Mouse (Mus musculus): ENCODE measurements around the gene Itfg2. TPM values are rescaled to one million over a fixed set of nuclear protein-coding genes. Genes with fewer than 3 reads are reported as not detected.

Itfg2 gene
- polyA plus RNA-seq, 1 experiment from 2014 or later, result 41.5 TPM

DNA sequence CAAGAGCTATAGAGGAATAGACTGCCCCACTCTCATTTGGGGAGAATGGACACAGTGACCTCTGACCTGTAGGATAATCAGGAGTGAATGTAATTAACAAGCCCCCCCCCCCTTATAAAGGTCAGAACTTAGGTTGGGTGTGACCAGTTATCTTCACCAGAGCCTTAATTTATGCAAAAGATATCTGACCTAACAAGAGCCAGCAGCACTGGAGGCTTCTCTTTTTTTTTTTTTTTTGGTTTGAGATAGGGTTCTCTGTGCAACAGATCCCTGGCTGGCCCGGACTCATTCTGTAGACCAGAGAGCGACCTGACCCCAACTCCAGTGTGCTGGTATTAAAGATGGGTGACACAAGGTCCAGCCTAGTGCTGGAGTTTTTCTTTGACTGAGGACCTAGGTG lies 4.6 kb upstream of the Itfg2 start:
- Histone ChIP-seq H3K4me3 (no peak overlapping the region), H3K9me3 (no peaks in the 10 kb centered on the region), H3K27ac (no peak overlapping the region), H3K4me1 (peaks cover 4% of the 10 kb centered on the region), H3K27me3 (ENCODE audit: poor library complexity, severe bottlenecking) (no peaks in the 10 kb centered on the region), H3K36me3 (replicated peaks) (peaks cover 74% of the 10 kb centered on the region)
- no peak for DNase-seq (ENCODE audit: extremely low spot score, low spot score)
- WGBS, result 87% methylated on average over 2 of the region's 2 CpGs

DNA sequence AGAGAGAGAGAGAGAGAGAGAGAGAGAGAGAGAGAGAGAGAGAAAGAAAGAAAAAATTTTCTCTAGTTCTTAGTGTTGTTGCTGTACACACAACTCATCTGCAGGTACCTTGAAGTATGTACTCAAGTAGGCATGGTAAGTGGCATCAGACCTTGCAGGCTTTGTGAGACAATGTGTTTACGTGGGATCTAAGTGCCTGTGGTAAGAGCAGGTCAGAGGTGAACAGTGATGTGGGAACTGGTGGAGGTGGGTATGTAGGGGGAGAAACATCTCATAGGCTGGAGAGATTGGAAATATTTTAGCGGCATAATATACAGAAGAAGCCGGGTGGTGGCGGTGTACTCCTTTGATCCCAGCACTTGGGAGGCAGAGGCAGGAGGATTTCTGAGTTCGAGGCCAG lies 2.8 kb upstream of the Itfg2 start:
- WGBS, result 87% methylated on average over 5 of the region's 5 CpGs
- Histone ChIP-seq H3K27ac (no peak overlapping the region), H3K27me3 (ENCODE audit: poor library complexity, severe bottlenecking) (no peaks in the 10 kb centered on the region), H3K36me3 (replicated peaks) (peaks cover 57% of the 10 kb centered on the region), H3K9me3 (no peaks in the 10 kb centered on the region), H3K4me3 (no peak overlapping the region), H3K4me1 (peaks cover 10% of the 10 kb centered on the region)
- DNase-seq (ENCODE audit: extremely low spot score, low spot score), result no peak

DNA sequence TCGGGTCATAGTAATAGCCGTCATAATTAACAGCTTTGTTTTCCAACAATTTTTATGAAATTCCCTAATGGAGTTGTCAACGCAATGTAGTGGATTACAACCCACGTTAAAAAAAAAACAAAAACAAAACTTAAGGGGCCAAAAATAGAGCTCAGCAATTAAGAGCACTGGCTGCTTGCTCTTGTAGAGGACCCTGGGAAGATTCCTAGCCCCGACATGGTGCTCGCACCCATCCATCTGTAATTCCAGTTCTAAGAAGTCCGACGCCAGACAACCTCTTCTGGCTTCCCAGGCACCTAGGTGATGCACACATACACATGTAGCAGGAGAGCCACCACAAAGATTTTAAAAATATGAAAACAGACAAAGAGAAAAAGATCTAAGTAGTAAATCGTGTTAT lies 315 bp upstream of the Itfg2 start:
- WGBS, result 21% methylated on average over 9 of the region's 9 CpGs
- DNase-seq (ENCODE audit: extremely low spot score, low spot score), result no peak
- H3K4me3 ChIP-seq, result peak overlapping the region; percentile 72
- no peaks in the 10 kb centered on the region for H3K27me3 ChIP-seq (ENCODE audit: poor library complexity, severe bottlenecking)
- peak overlapping the region; percentile 99 for H3K27ac ChIP-seq
- peaks cover 10% of the 10 kb centered on the region for H3K4me1 ChIP-seq
- no peaks in the 10 kb centered on the region for H3K9me3 ChIP-seq
- H3K36me3 ChIP-seq (replicated peaks), result peaks cover 46% of the 10 kb centered on the region

DNA sequence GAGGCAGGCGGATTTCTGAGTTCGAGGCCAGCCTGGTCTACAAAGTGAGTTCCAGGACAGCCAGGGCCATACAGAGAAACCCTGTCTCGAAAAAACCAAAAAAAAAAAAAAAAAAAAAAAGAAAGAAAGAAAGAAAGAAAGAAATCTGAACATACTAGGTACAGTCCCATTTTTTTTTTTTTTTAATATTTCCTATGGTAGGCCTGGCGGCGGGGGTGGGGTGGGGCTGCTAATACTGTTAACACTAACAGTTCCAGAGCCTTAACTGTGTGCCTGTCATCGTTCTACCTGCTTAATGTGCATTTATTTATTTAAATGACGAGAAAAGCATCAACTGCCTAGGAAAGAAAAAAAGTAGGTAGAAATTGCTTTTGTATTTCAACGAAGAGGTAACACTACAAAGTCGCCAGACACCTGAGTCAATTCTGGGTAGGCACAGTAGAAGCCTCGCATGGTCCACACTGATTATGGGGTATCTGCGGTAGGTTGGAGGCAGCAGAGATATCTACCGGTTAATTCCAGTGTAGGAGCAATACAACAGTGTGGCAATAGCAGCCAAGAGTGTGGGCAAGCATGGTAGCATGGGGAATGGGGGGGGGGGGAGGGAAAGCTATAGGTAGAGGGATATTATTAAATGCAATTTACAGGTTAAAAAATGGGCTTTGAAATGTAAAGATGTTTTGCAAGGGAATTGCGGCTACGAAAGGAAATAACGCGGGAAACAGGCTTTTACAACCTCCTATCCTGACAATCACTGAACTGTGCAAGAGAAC lies 1.0 kb downstream of the Itfg2 start:
- WGBS, result 53% methylated on average over 15 of the region's 16 CpGs
- H3K27ac ChIP-seq, result peak overlapping the region; percentile 99
- no peaks in the 10 kb centered on the region for H3K9me3 ChIP-seq
- H3K4me1 ChIP-seq, result peaks cover 10% of the 10 kb centered on the region
- DNase-seq (ENCODE audit: extremely low spot score, low spot score), result no peak
- H3K36me3 ChIP-seq (replicated peaks), result peaks cover 42% of the 10 kb centered on the region
- no peaks in the 10 kb centered on the region for H3K27me3 ChIP-seq (ENCODE audit: poor library complexity, severe bottlenecking)
- H3K4me3 ChIP-seq, result peak overlapping the region; percentile 72

DNA sequence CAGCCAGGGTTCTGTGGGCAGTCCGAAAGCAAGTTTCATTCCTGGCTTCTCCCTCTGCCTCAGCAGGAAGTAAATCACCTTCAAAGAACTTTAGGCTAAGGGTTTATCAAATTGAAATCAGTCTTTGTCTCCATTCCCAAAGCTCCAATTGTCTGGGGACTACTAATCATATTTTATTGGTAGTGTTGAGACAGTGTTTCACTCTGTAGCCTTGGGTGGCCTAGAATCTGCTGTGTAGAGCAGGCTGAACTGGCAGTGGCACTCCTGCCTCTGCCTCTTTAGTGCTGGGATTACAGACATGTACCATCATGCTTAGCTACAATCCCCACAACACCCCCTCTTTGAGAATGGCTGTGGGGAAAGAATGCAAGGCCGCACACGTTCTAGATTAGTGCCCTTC lies 3.3 kb downstream of the Itfg2 start:
- Histone ChIP-seq H3K36me3 (replicated peaks) (peaks cover 35% of the 10 kb centered on the region), H3K27ac (no peak overlapping the region), H3K4me3 (no peak overlapping the region), H3K9me3 (no peaks in the 10 kb centered on the region), H3K27me3 (ENCODE audit: poor library complexity, severe bottlenecking) (no peaks in the 10 kb centered on the region), H3K4me1 (peaks cover 10% of the 10 kb centered on the region)
- 95% methylated on average over 3 of the region's 3 CpGs for WGBS
- DNase-seq (ENCODE audit: extremely low spot score, low spot score), result no peak

DNA sequence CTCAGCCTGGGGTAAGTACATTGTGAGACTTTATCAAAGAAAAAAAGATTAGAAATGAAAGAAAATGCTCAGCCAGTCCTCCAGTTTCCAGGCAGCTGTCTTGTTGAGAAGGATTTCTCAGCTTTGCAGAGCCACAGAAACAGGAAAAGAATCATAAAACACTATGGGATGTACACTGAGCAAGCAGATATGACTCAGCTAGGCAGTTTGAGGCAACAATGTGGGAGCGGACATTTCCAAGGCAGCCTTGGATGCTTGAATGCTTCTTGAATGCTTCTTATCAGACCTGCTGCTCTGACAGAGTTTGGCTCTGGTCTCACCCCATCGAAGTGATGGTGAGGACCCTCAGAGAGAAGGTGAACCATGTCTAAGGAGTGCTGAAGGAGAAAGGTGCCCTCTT lies 3.7 kb downstream of the Itfg2 start:
- no peaks in the 10 kb centered on the region for H3K27me3 ChIP-seq (ENCODE audit: poor library complexity, severe bottlenecking)
- no peak overlapping the region for H3K27ac ChIP-seq
- peaks cover 10% of the 10 kb centered on the region for H3K4me1 ChIP-seq
- WGBS, result 94% methylated on average over 2 of the region's 2 CpGs
- DNase-seq (ENCODE audit: extremely low spot score, low spot score), result no peak
- no peak overlapping the region for H3K4me3 ChIP-seq
- H3K9me3 ChIP-seq, result no peaks in the 10 kb centered on the region
- peaks cover 36% of the 10 kb centered on the region for H3K36me3 ChIP-seq (replicated peaks)

DNA sequence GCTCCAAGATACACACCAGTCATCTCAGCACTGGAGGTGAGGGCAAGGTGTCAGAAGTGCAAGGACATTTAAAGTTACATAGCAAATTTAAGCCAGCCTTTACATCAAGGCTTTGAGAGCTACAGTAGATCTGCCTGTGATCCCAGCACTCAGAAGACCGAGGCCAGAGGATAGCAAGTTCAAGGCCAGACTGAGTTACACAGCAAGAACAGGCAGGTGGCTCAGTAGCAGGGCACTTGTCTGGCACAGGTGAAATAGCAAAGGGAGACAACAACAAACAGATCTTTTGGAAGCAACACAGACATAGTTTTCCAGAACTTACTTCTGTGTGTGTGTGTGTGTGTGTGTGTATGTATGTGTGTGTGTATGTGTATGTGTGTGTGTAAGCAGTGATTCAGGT lies 6.7 kb downstream of the Itfg2 start:
- Histone ChIP-seq H3K27ac (no peak overlapping the region), H3K4me3 (no peak overlapping the region), H3K9me3 (no peaks in the 10 kb centered on the region), H3K36me3 (replicated peaks) (peaks cover 60% of the 10 kb centered on the region), H3K4me1 (no peaks in the 10 kb centered on the region), H3K27me3 (ENCODE audit: poor library complexity, severe bottlenecking) (no peaks in the 10 kb centered on the region)
- DNase-seq (ENCODE audit: extremely low spot score, low spot score), result no peak
- WGBS, result 91% methylated on average over 1 of the region's 1 CpGs

DNA sequence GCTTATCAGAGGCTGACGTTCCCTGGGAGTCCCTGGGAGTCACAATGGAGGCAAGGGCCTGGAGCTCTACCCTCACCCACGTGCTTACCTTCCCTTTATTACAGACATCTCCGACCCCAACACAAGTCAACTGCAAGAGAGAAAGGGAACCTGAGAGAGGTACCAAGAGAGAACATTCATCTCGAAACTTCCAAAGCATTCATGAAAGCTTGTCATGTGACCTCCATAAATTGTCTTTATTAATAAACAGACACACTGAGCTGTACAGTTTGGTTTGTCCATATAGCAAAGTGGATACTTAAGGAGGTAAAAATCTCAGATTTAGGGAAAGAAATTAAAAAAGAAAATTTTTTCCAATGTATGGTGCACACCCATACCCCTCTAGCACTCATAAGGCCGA lies 8.6 kb downstream of the Itfg2 start:
- no peak for DNase-seq (ENCODE audit: extremely low spot score, low spot score)
- Histone ChIP-seq H3K9me3 (no peaks in the 10 kb centered on the region), H3K4me1 (no peaks in the 10 kb centered on the region), H3K4me3 (no peak overlapping the region), H3K27ac (no peak overlapping the region), H3K27me3 (ENCODE audit: poor library complexity, severe bottlenecking) (no peaks in the 10 kb centered on the region), H3K36me3 (replicated peaks) (peaks cover 74% of the 10 kb centered on the region)
- WGBS, result 94% methylated on average over 5 of the region's 5 CpGs

DNA sequence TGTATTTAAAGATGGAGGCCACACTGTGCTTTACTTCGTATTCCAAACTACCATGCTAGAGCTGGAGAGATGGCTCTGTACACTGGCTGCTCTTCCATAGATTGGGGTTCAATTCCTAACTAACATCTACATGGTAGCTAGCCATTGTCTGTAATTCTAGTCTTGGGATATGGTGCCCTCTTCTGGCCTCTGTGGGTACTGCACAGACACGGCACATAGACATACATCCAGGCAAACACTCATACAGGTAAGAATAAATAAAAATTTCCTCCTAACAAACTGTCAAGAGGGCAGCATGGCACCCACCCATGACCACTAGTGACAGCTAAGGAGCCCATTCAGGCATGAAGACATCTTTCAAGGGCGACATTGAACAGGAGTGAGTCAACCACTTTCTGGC lies 13.6 kb downstream of the Itfg2 start:
- WGBS, result 13% methylated on average over 3 of the region's 3 CpGs

DNA sequence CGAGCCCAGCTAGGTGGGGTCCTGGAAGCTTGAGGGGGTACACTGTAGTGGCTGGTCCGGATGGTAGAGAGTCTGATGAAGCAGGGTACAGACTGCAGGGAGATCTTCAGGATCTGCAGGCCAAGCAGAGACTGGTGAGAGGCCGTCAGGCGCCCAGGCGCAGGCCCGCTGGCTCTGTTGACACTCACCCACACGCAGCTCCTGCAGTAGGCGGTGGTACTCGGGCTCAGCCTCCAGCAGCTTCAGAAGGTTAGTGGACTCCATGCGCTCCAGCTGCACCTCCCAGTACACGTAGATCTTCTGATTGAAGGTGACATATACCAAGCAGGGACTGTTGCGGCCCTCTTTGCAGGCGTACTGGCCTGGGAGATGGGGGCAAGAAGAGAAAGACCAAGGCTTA lies 14.4 kb downstream of the Itfg2 start:
- H3K9me3 ChIP-seq, result no peaks in the 10 kb centered on the region
- no peak overlapping the region for H3K27ac ChIP-seq
- no peak for DNase-seq (ENCODE audit: extremely low spot score, low spot score)
- no peaks in the 10 kb centered on the region for H3K27me3 ChIP-seq (ENCODE audit: poor library complexity, severe bottlenecking)
- H3K4me3 ChIP-seq, result no peak overlapping the region
- H3K36me3 ChIP-seq (replicated peaks), result peaks cover 93% of the 10 kb centered on the region
- H3K4me1 ChIP-seq, result no peaks in the 10 kb centered on the region
- 94% methylated on average over 13 of the region's 13 CpGs for WGBS

More for the DNA sequence above, 13.6 kb downstream of the Itfg2 start:
- Histone ChIP-seq H3K4me1 (no peaks in the 10 kb centered on the region), H3K9me3 (no peaks in the 10 kb centered on the region), H3K36me3 (replicated peaks) (peaks cover 95% of the 10 kb centered on the region), H3K4me3 (no peak overlapping the region), H3K27me3 (ENCODE audit: poor library complexity, severe bottlenecking) (no peaks in the 10 kb centered on the region), H3K27ac (no peak overlapping the region)
- peak; percentile 76 for DNase-seq (ENCODE audit: extremely low spot score, low spot score)

DNA sequence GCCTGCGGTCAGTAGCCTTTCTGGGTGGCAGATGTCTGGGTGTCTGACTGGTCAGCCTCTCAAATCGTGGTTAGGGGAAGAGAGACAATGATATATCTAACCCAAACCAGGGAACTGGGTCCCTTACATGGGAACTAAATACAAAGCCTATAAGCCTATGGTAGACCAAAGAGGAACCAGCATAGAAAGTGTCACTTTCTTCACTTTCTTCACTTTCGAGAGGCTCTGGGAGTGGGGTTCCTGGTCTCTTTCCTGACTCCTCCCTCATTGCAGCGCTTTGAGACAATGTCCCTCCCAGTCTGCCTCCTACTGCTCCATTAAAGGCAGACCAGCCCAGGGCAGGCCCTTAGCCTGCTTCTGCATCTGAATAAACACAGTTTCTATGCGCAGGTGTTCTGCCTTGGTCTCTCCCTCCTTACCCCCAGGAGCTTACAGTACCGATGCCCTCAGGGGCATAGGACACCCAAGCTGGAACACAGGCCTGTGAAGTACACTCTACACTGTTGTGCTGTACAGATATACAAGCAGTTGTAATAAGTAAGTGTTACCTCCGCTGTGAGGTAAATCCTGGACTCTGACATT lies 16.1 kb downstream of the Itfg2 start:
- no peaks in the 10 kb centered on the region for H3K4me1 ChIP-seq
- WGBS, result 88% methylated on average over 7 of the region's 7 CpGs
- no peak overlapping the region for H3K27ac ChIP-seq
- no peak for DNase-seq (ENCODE audit: extremely low spot score, low spot score)
- peaks cover 80% of the 10 kb centered on the region for H3K36me3 ChIP-seq (replicated peaks)
- no peak overlapping the region for H3K4me3 ChIP-seq
- no peaks in the 10 kb centered on the region for H3K9me3 ChIP-seq
- H3K27me3 ChIP-seq (ENCODE audit: poor library complexity, severe bottlenecking), result no peaks in the 10 kb centered on the region

DNA sequence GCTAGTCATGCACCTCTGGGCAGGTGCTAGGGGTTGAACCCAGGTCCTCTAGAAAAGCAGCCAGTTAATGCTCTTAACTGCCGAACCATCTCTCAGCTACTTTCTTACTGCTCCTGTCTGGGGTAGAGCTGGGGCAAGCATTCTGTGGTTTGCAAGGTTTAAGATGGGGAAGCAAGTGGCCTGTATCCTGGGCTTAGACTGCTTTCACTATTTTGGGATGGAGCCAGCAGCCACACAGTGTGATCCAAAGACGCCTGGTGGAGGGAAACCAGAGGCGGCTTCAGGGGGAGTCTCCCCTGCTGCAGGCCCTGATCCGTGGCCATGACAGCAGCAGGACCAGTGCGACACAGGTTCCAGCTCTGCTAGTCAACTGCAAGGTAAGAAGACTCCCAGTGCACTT lies 20.0 kb downstream of the Itfg2 start:
- no peak overlapping the region for H3K4me3 ChIP-seq
- 72% methylated on average over 5 of the region's 5 CpGs for WGBS
- peaks cover 5% of the 10 kb centered on the region for H3K4me1 ChIP-seq
- no peaks in the 10 kb centered on the region for H3K9me3 ChIP-seq
- H3K36me3 ChIP-seq (replicated peaks), result peaks cover 40% of the 10 kb centered on the region
- no peak overlapping the region for H3K27ac ChIP-seq
- H3K27me3 ChIP-seq (ENCODE audit: poor library complexity, severe bottlenecking), result no peaks in the 10 kb centered on the region
- DNase-seq (ENCODE audit: extremely low spot score, low spot score), result no peak

DNA sequence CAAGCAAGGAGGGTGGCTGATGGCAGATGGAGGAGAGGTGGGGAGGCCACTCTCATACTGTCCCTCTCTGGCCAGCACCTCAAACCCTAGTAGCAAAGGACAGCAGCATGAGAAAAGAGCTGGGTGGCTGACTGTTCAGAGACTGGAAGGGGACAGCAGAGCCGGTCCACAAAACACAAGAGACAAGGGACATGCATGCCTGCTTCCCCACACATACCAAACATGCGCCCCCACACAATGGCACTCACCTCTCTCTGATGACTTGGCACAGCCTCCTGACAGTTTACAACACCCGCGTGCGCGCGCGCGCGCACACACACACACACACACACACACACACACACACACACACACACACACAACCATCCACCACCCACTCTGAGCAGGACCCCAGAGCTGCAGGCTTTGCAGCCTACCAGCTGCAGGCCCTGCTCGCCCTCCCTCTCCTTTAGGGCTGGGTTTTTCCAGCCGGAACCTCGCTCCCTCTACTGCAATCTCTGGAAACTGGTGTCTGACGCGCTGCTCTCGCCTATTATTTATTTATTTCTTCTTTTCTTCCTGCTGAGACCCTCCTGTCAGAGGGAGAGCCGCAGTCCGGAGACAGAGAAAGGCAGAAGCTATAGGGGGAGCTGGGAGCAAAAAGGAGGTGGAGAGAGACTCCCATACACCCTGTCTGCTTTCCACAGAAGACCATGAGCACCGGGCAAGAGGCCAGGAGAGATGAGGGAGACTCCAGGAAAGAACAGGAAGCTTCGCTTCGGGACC lies 25.1 kb downstream of the Itfg2 start:
- Histone ChIP-seq H3K4me1 (peaks cover 11% of the 10 kb centered on the region), H3K27ac (0 out of 2 replicates have a peak overlapping the region, but pooled peaks have one; percentile 22), H3K4me3 (no peak overlapping the region), H3K36me3 (replicated peaks) (no peaks in the 10 kb centered on the region), H3K27me3 (ENCODE audit: poor library complexity, severe bottlenecking) (no peaks in the 10 kb centered on the region), H3K9me3 (no peaks in the 10 kb centered on the region)
- WGBS, result 60% methylated on average over 21 of the region's 21 CpGs
- no peak for DNase-seq (ENCODE audit: extremely low spot score, low spot score)

Measured in forebrain, embryonic 10.5 days (tissue).